Mouse (Mus musculus): ENCODE measurements at regions not wholly inside any gene's neighbourhood (a gene's known extent, or its start where the extent isn't known, plus 50 kb on each side); places are given as distances from the start of the nearest gene placed in this dataset.
A peak's percentile ranks its signal among the peaks of the same experiment; 100 is the strongest.

DNA sequence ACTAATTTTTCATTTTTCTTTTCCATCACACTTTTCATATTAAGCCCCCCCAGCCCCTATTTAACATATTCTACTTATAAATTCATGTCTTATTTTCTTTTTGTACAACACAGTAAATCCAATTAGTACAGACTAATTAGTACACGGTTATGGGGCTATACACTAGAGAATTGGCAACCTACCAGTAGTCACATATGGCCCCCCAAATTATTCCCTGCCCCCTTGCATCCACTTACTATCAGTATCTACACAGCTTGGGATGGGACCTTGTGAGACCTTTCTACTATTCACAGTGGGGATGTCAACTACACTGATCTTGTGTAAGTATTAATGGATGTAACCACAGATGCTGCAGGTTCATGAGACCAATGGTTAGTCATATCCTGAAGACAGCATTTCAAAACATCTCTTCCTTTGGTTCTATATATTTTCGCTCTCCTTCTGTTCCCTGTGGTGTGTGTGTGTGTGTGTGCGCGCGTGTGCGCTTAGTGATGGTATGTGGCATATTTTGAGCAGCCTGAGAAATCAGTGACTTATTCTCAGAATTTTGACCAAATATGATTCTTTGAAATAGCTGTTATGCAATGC is 732.9 kb upstream of the Zeb2 start:
- Histone ChIP-seq H3K9me3 (replicated peaks; ENCODE audit: control insufficient read depth, low read length) (no peaks in the 10 kb centered on the region), H3K27ac (ENCODE audit: low read length) (no peak overlapping the region), H3K4me1 (ENCODE audit: control insufficient read depth, insufficient read depth, low read length) (no peaks in the 10 kb centered on the region), H3K9ac (ENCODE audit: low read length) (no peak overlapping the region), H3K36me3 (ENCODE audit: control insufficient read depth, insufficient read depth) (no peaks in the 10 kb centered on the region), H3K27me3 (ENCODE audit: control insufficient read depth, insufficient read depth, low read length) (no peaks in the 10 kb centered on the region), H3K4me2 (ENCODE audit: low read depth, low read length) (no peak overlapping the region), H3K4me3 (ENCODE audit: low read length) (no peak overlapping the region)
- 89% methylated on average over 6 of the region's 6 CpGs for WGBS
- no peak for ATAC-seq (replicated peaks; ENCODE audit: extremely low read depth, insufficient read depth, low FRiP score)

DNA sequence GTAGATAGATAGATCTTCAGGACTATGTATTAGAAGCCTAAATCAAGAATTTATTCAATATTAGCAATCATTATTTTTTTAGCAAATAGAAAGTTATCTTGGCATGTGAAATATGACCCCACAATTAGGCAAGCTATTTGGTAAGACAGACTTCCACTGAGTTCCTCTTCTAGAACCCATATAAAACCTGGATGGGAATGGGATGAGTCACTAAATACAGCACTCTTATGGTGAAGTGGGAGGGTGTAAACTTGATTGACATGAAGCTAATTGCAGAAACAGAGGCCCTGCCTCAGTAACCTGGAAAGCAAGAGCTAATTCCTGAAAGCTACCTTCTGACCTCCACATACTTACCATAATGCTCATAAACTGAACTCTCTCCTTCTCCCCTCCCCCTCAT is 723.2 kb upstream of the Zeb2 start:
- Histone ChIP-seq H3K9ac (ENCODE audit: low read length) (no peak overlapping the region), H3K4me2 (ENCODE audit: low read depth, low read length) (no peak overlapping the region), H3K36me3 (ENCODE audit: control insufficient read depth, insufficient read depth) (no peaks in the 10 kb centered on the region), H3K9me3 (replicated peaks; ENCODE audit: control insufficient read depth, low read length) (no peaks in the 10 kb centered on the region), H3K27ac (ENCODE audit: low read length) (no peak overlapping the region), H3K27me3 (ENCODE audit: control insufficient read depth, insufficient read depth, low read length) (no peaks in the 10 kb centered on the region), H3K4me1 (ENCODE audit: control insufficient read depth, insufficient read depth, low read length) (no peaks in the 10 kb centered on the region), H3K4me3 (ENCODE audit: low read length) (no peak overlapping the region)
- ATAC-seq (replicated peaks; ENCODE audit: extremely low read depth, insufficient read depth, low FRiP score) = no peak

DNA sequence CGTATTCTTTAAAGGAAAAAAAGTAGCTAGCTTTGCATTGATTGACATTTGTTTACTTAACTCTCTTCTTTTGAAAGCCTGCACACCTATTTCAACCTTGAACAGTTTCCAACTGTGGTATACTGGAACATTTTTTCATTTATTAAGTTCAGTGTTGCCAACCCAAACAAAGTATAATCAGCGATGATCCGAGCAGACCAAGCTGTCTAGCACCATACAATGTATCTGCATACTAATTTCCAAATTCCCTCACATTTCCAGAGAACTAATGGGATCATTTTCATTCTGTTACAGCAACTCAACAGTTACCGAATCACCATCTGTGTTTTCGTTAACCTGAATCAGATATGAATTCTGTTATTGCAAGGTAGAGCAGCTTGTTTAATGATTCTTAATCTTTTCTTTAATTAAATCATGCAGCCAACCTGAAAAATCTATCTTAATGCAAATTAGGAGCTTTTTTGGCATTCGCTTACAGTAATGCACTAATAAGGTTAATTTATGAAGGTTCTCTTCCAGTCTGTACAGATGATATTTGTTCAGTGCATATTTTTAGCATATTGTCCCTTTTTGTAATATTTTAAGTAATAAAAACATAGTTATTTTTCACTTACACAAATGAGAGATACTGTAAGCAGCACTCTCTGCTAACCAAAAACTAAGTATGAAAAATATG is 719.5 kb upstream of the Zeb2 start:
- no peak for ATAC-seq (replicated peaks; ENCODE audit: extremely low read depth, insufficient read depth, low FRiP score)
- Histone ChIP-seq H3K36me3 (ENCODE audit: control insufficient read depth, insufficient read depth) (no peaks in the 10 kb centered on the region), H3K4me1 (ENCODE audit: control insufficient read depth, insufficient read depth, low read length) (no peaks in the 10 kb centered on the region), H3K9ac (ENCODE audit: low read length) (no peak overlapping the region), H3K27ac (ENCODE audit: low read length) (no peak overlapping the region), H3K27me3 (ENCODE audit: control insufficient read depth, insufficient read depth, low read length) (no peaks in the 10 kb centered on the region), H3K4me3 (ENCODE audit: low read length) (no peak overlapping the region), H3K9me3 (replicated peaks; ENCODE audit: control insufficient read depth, low read length) (no peaks in the 10 kb centered on the region), H3K4me2 (ENCODE audit: low read depth, low read length) (no peak overlapping the region)
- 74% methylated on average over 6 of the region's 6 CpGs for WGBS

DNA sequence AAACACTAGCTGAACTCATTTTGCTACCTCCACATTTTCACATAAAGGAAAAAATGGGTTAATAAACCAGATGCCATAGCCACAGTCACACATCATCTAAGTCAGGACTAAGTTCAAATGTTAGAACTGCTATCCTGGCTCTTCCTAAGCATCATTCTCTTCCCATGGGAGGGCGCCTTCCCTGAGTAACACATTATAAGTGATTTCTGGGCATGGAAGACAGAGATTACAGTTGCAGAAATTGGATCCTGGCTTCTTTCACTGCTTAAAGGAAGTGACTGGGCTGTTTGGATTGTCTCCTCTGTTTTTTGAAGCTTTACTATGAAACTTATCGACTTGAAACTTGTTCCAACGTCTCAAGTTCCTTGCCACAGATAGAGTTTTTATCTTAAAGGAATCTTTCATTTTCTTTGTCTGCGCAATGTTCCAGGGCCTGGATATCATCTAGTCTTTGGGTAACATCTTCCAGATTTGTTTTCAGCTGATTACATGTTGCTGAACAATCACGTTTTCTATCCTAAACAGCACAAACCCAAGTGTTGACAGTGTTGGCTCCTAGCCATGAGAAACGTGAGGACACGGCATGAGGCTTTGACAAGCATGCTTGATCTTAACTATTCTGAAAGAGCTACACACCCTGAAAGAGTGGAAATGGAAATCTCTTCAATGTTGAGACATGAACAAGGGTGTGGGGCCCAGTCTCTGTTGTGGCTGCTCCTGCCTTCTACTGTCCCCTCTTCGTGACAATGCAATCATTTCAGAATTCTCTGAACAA is 700.9 kb upstream of the Zeb2 start:
- WGBS = 34% methylated on average over 8 of the region's 8 CpGs
- Histone ChIP-seq H3K36me3 (ENCODE audit: control insufficient read depth, insufficient read depth) (no peaks in the 10 kb centered on the region), H3K4me1 (ENCODE audit: control insufficient read depth, insufficient read depth, low read length) (no peaks in the 10 kb centered on the region), H3K4me2 (ENCODE audit: low read depth, low read length) (no peak overlapping the region), H3K9me3 (replicated peaks; ENCODE audit: control insufficient read depth, low read length) (no peaks in the 10 kb centered on the region), H3K27me3 (ENCODE audit: control insufficient read depth, insufficient read depth, low read length) (no peaks in the 10 kb centered on the region), H3K4me3 (ENCODE audit: low read length) (no peak overlapping the region), H3K9ac (ENCODE audit: low read length) (no peak overlapping the region), H3K27ac (ENCODE audit: low read length) (no peak overlapping the region)
- ATAC-seq (replicated peaks; ENCODE audit: extremely low read depth, insufficient read depth, low FRiP score) = peak; percentile 37; the same call in 1 of the 2 replicates

DNA sequence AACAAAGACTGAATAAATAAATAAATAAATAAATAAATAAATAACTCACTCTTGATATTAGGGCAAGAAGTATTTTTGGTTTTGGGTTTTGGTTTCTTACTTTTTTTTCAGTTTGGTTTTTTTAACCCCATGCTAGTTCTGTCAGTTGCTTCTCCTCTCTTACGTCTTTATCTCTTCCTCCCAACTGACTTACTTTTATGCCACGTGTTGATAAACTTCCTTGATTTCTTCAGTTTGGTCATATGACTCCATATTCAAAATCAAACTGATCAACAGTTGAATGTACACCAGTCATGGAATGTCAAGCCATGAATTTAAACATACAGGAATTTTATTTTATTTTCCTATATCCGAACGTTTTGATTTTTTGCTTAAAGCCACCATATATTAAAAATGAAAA is 697.5 kb upstream of the Zeb2 start:
- Histone ChIP-seq H3K27ac (ENCODE audit: low read length) (no peak overlapping the region), H3K4me1 (ENCODE audit: control insufficient read depth, insufficient read depth, low read length) (no peaks in the 10 kb centered on the region), H3K9me3 (replicated peaks; ENCODE audit: control insufficient read depth, low read length) (no peaks in the 10 kb centered on the region), H3K4me2 (ENCODE audit: low read depth, low read length) (no peak overlapping the region), H3K4me3 (ENCODE audit: low read length) (no peak overlapping the region), H3K27me3 (ENCODE audit: control insufficient read depth, insufficient read depth, low read length) (no peaks in the 10 kb centered on the region), H3K36me3 (ENCODE audit: control insufficient read depth, insufficient read depth) (no peaks in the 10 kb centered on the region), H3K9ac (ENCODE audit: low read length) (no peak overlapping the region)
- ATAC-seq (replicated peaks; ENCODE audit: extremely low read depth, insufficient read depth, low FRiP score) = no peak
- 87% methylated on average over 4 of the region's 4 CpGs for WGBS

DNA sequence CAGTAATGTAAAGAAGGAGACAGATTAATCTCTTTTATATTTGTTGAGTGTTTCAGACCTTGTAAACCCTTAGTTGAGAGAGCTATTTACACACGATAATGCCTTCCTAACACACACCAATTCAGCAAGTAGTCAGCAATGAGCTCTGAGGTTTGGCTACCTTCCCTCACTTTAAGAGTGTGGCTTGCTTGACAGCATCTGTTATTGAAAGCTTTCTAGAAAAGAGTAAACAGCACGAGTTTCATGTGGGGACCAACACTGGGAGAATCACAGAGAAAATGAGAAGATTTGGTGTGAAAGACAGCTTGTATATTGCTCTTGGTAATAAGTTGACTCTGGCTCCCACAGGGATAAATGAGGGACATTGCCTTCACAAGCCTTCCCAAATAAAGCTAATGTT is 688.1 kb upstream of the Zeb2 start:
- Histone ChIP-seq H3K27me3 (ENCODE audit: control insufficient read depth, insufficient read depth, low read length) (no peaks in the 10 kb centered on the region), H3K36me3 (ENCODE audit: control insufficient read depth, insufficient read depth) (no peaks in the 10 kb centered on the region), H3K27ac (ENCODE audit: low read length) (no peak overlapping the region), H3K4me2 (ENCODE audit: low read depth, low read length) (no peak overlapping the region), H3K4me1 (ENCODE audit: control insufficient read depth, insufficient read depth, low read length) (no peaks in the 10 kb centered on the region), H3K9ac (ENCODE audit: low read length) (no peak overlapping the region), H3K9me3 (replicated peaks; ENCODE audit: control insufficient read depth, low read length) (no peaks in the 10 kb centered on the region), H3K4me3 (ENCODE audit: low read length) (no peak overlapping the region)
- no peak for ATAC-seq (replicated peaks; ENCODE audit: extremely low read depth, insufficient read depth, low FRiP score)
- WGBS = 54% methylated on average over 2 of the region's 2 CpGs

DNA sequence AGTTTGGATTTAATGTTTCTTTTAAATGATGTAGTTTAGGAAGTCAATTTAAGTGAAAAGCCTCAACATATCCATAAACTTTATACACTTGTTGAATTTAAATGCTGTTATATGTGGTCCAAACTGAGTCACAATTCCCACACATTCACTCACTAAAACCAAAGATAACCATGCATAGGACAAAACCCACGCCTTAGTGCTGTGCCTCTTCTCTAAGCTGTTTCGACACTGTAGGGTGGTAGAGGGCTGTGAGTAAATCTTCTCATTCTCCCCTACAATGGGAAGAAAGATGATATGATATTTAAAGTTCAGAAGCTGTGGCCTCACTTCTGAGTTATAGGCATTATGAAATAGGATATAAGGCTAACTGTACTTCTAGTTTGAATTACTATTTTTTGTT is 682.9 kb upstream of the Zeb2 start:
- no peaks in the 10 kb centered on the region for H3K27me3 ChIP-seq (ENCODE audit: control insufficient read depth, insufficient read depth, low read length)
- H3K9ac ChIP-seq (ENCODE audit: low read length) = no peak overlapping the region
- H3K4me1 ChIP-seq (ENCODE audit: control insufficient read depth, insufficient read depth, low read length) = no peaks in the 10 kb centered on the region
- H3K4me3 ChIP-seq (ENCODE audit: low read length) = no peak overlapping the region
- no peak overlapping the region for H3K4me2 ChIP-seq (ENCODE audit: low read depth, low read length)
- H3K9me3 ChIP-seq (replicated peaks; ENCODE audit: control insufficient read depth, low read length) = no peaks in the 10 kb centered on the region
- WGBS = 71% methylated on average over 2 of the region's 2 CpGs
- ATAC-seq (replicated peaks; ENCODE audit: extremely low read depth, insufficient read depth, low FRiP score) = no peak
- H3K27ac ChIP-seq (ENCODE audit: low read length) = no peak overlapping the region
- H3K36me3 ChIP-seq (ENCODE audit: control insufficient read depth, insufficient read depth) = no peaks in the 10 kb centered on the region

DNA sequence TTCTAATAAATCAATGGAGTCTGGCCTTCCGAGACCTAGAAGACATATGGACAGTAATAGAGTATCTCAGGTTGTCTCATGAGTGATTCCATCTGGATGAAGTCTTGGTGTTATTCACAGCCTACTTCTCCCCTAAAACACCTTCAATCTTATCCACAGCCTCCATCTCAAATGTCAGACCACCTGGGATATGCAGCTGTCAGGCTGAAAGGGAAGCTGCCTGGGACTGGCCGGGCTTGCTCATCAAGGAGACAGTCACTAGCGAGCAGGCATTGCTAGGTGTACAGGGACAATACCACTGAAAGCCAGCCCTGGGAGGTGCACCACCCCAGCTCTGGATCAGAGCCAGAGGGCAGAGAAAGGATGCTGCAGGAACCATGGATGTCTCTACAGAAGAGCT is 676.4 kb upstream of the Zeb2 start:
- H3K36me3 ChIP-seq (ENCODE audit: control insufficient read depth, insufficient read depth) = no peaks in the 10 kb centered on the region
- no peak for ATAC-seq (replicated peaks; ENCODE audit: extremely low read depth, insufficient read depth, low FRiP score)
- no peak overlapping the region for H3K4me2 ChIP-seq (ENCODE audit: low read depth, low read length)
- H3K9me3 ChIP-seq (replicated peaks; ENCODE audit: control insufficient read depth, low read length) = no peaks in the 10 kb centered on the region
- no peak overlapping the region for H3K9ac ChIP-seq (ENCODE audit: low read length)
- H3K27me3 ChIP-seq (ENCODE audit: control insufficient read depth, insufficient read depth, low read length) = no peaks in the 10 kb centered on the region
- H3K27ac ChIP-seq (ENCODE audit: low read length) = no peak overlapping the region
- H3K4me3 ChIP-seq (ENCODE audit: low read length) = no peak overlapping the region
- no peaks in the 10 kb centered on the region for H3K4me1 ChIP-seq (ENCODE audit: control insufficient read depth, insufficient read depth, low read length)
- 80% methylated on average over 3 of the region's 3 CpGs for WGBS

DNA sequence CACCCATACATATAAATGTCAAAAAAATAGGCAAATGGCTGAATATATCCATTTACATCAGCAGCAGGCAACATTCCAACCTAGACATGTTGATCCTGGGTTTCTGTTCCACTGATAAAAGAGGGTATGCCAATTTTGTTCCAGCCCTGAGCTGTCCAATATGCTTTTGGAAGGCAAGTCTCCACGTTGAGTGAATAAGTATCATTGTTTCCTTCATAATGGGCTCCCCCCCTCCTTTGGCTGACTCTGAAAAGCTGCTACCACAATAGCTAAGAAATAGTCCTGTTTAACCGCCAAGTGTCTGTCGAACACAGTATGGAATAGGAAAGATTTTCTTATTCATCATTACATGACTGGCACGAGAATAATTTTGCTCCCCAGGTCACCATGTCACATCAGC is 672.5 kb upstream of the Zeb2 start:
- WGBS = 67% methylated on average over 4 of the region's 4 CpGs
- no peaks in the 10 kb centered on the region for H3K4me1 ChIP-seq (ENCODE audit: control insufficient read depth, insufficient read depth, low read length)
- ATAC-seq (replicated peaks; ENCODE audit: extremely low read depth, insufficient read depth, low FRiP score) = no peak
- no peak overlapping the region for H3K9ac ChIP-seq (ENCODE audit: low read length)
- no peaks in the 10 kb centered on the region for H3K9me3 ChIP-seq (replicated peaks; ENCODE audit: control insufficient read depth, low read length)
- H3K27me3 ChIP-seq (ENCODE audit: control insufficient read depth, insufficient read depth, low read length) = no peaks in the 10 kb centered on the region
- H3K4me2 ChIP-seq (ENCODE audit: low read depth, low read length) = no peak overlapping the region
- H3K4me3 ChIP-seq (ENCODE audit: low read length) = no peak overlapping the region
- no peak overlapping the region for H3K27ac ChIP-seq (ENCODE audit: low read length)
- H3K36me3 ChIP-seq (ENCODE audit: control insufficient read depth, insufficient read depth) = no peaks in the 10 kb centered on the region
